Mouse (Mus musculus) hindbrain, postnatal 0 days (tissue): ENCODE measurements around the gene Plekho2. TPM values are rescaled to one million over a fixed set of nuclear protein-coding genes. Genes with fewer than 3 reads are reported as not detected.

Source experiments
- ATAC-seq: fragments of 200-750 bp; cut with Nextera tagmentation; 2 replicates; pipeline ENCODE4 v1.8.0; 2017; ENCODE audit warnings: mild to moderate bottlenecking, moderate TSS enrichment, moderate library complexity
- DNase-seq: peaks from one replicate; pipeline ENCODE4 v3.0.0-alpha.2; 2015; ENCODE audit warnings: low spot score
- H3K27ac ChIP-seq: fragments of 300-500 bp; sonication (generic); 2 replicates; pipeline ENCODE4 v1.5.1; 2014; ENCODE audit warnings: mild to moderate bottlenecking
- H3K27me3 ChIP-seq: fragments of 300-500 bp; sonication (generic); 2 replicates; pipeline ENCODE4 v1.6.1; 2014; ENCODE audit warnings: low read length, mixed read lengths; ENCODE audit not compliant: insufficient read depth
- H3K36me3 ChIP-seq: fragments of 300-500 bp; sonication (generic); 2 replicates; pipeline ENCODE4 v1.6.1; 2014; ENCODE audit warnings: low read length, mixed read lengths; ENCODE audit not compliant: insufficient read depth
- H3K4me1 ChIP-seq: fragments of 300-500 bp; sonication (generic); 2 replicates; pipeline ENCODE4 v1.6.1; 2014; ENCODE audit warnings: antibody characterized with exemption, low read length, mixed read lengths; ENCODE audit not compliant: insufficient read depth
- H3K4me2 ChIP-seq: fragments of 300-500 bp; sonication (generic); 2 replicates; pipeline ENCODE4 v1.6.1; 2014; ENCODE audit warnings: low read depth, mild to moderate bottlenecking, low read length, moderate library complexity, mixed read lengths
- H3K4me3 ChIP-seq: fragments of 300-500 bp; sonication (generic); 2 replicates; pipeline ENCODE4 v1.5.1; 2014; ENCODE audit warnings: low read length
- H3K9ac ChIP-seq: fragments of 300-500 bp; sonication (generic); replicated peaks from 2 replicates; pipeline ENCODE4 v1.6.1; 2014; ENCODE audit warnings: mild to moderate bottlenecking, low read length, moderate library complexity, mixed read lengths
- H3K9me3 ChIP-seq: fragments of 300-500 bp; sonication (generic); 2 replicates; pipeline ENCODE4 v1.6.1; 2016; ENCODE audit warnings: low read length, mixed read lengths
- CTCF ChIP-seq: IDR thresholded peaks from 2 replicates; pipeline ENCODE4 v1.5.1; 2016; ENCODE audit warnings: antibody characterized with exemption, control low read depth, low read depth
- WGBS: fragments of 180-500 bp; shearing (Covaris S2); extraction: QIAGEN DNeasy Blood & Tissue Kit; methylation state at CpG from one replicate; pipeline ENCODE4 v1.1.7; 2014; 5-methylcytosine and 5-hydroxymethylcytosine counted together
- polyA plus RNA-seq: library from polyadenylated mRNA; unstranded; fragments of >200 nt; fragmentation: Nextera tagmentation; extraction: Ambion mirVana; gene quantifications from 2 replicates; pipeline ENCODE4 v1.2.1, GENCODE M21; 2015
- total RNA-seq: library from RNA; depleted of rRNA; stranded (reverse); fragments of >200 nt; gene quantifications from 2 replicates; pipeline ENCODE4 v1.2.3, GENCODE M21; 2014

Plekho2 gene
- total and polyA plus RNA-seq, 2 experiments from 2014 or later, result 7.0 to 17.9 TPM

GRCm38 (mm10) chr9:65577511-65578196 is 2.2 kb downstream of the Plekho2 start:
- H3K4me1 ChIP-seq, result peaks cover 8% of the 10 kb centered on the region; the same call in 1 of the 2 replicates
- H3K9me3 ChIP-seq, result no peaks in the 10 kb centered on the region
- no peak overlapping the region for H3K4me3 ChIP-seq
- H3K9ac ChIP-seq, result no peak overlapping the region
- no peak for ATAC-seq
- no peak for DNase-seq
- no peak; the same call in 1 of the 2 replicates for TF ChIP-seq CTCF
- WGBS, result 87% methylated on average over 4 of the region's 4 CpGs
- no peaks in the 10 kb centered on the region for H3K27me3 ChIP-seq
- no peak overlapping the region; the same call in 1 of the 2 replicates for H3K27ac ChIP-seq
- peak overlapping the region; percentile 59 for H3K4me2 ChIP-seq
- no peaks in the 10 kb centered on the region for H3K36me3 ChIP-seq

GRCm38 (mm10) chr9:65576861-65577510 is 2.9 kb downstream of the Plekho2 start:
- Histone ChIP-seq H3K27me3 (no peaks in the 10 kb centered on the region), H3K4me2 (peak overlapping the region; percentile 26), H3K4me1 (peaks cover 8% of the 10 kb centered on the region; the same call in 1 of the 2 replicates), H3K9me3 (no peaks in the 10 kb centered on the region), H3K9ac (no peak overlapping the region), H3K4me3 (no peak overlapping the region), H3K36me3 (no peaks in the 10 kb centered on the region), H3K27ac (no peak overlapping the region; the same call in 1 of the 2 replicates)
- no peak for TF ChIP-seq CTCF
- ATAC-seq (no peak), DNase-seq (peak; percentile 41)
- 19% methylated on average over 7 of the region's 7 CpGs for WGBS

DNA sequence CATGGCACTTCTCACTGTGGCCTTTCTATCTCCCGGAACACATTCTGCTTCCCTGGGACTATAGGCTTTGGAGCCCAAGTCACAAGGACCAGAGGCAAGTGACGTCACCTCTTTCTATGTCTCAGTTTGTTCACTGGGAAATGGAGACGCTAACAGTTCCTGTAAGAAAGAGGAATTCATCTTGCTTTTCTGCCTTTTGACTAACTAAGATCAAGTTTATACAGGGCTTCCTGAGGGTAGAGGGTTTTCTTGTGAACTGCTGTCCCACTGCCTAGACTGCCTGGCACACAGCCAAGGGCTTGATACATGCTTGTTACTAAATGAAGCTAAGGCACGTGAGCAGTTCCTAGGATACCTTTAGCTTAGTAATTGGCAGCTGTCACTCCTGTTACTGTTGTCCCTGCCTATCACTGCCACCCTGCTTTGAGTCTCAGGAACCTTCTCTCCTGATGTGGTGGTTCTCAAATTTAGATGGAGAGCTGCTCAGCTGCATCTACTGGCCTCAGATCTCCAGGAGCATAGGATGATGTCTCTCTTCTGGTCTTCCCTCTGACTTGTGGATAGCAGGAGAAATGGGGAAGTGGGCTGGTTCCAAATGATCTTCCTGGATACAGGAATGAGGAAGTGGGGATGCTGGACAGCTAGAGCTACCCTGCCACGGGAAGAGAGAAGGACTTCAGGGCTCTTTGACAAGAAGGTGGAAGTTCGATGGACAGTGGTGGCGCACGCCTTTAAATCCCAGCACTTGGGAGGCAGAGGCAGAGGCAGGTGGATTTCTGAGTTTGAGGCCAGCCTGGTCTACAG is 4.2 kb downstream of the Plekho2 start:
- no peaks in the 10 kb centered on the region for H3K36me3 ChIP-seq
- H3K9ac ChIP-seq, result no peak overlapping the region
- H3K4me2 ChIP-seq, result no peak overlapping the region
- H3K27me3 ChIP-seq, result no peaks in the 10 kb centered on the region
- no peak for ATAC-seq
- H3K9me3 ChIP-seq, result no peaks in the 10 kb centered on the region
- no peak overlapping the region for H3K27ac ChIP-seq
- peaks cover 8% of the 10 kb centered on the region; the same call in 1 of the 2 replicates for H3K4me1 ChIP-seq
- peak; percentile 37 for DNase-seq
- H3K4me3 ChIP-seq, result no peak overlapping the region
- no peak for TF ChIP-seq CTCF
- WGBS, result 63% methylated on average over 8 of the region's 8 CpGs

- no peak overlapping the region for H3K9ac ChIP-seq
- no peak overlapping the region for H3K4me2 ChIP-seq
- peaks cover 8% of the 10 kb centered on the region; the same call in 1 of the 2 replicates for H3K4me1 ChIP-seq
- H3K9me3 ChIP-seq, result no peaks in the 10 kb centered on the region
- no peak overlapping the region for H3K4me3 ChIP-seq
- no peaks in the 10 kb centered on the region for H3K27me3 ChIP-seq
- ATAC-seq, result no peak
- 82% methylated on average over 11 of the region's 11 CpGs for WGBS
- TF ChIP-seq CTCF, result no peak
- no peaks in the 10 kb centered on the region for H3K36me3 ChIP-seq
- no peak overlapping the region for H3K27ac ChIP-seq
- DNase-seq, result no peak
Measured at GRCm38 (mm10) chr9:65574513-65575392, 5.1 kb downstream of the Plekho2 start.

DNA sequence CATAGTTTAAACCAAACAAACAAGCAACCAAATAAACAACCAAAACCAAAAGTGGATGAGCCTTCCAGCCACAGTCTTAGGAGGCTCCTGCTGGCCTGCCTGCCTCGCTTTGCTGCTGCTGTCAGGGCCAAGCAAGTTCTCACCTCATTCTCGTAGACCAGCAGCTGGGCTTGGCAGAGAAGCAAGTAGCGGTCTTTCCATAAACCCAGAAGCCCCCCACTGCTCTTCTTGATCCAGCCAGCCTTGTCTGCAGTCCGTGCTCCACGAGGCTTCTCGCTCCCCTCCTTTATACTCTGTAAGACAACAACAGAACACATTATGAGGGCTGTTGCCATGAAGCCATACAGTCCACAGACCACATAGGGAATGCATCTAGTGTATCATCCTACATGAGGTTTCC is 7.0 kb downstream of the Plekho2 start:
- Histone ChIP-seq H3K4me3 (no peak overlapping the region), H3K4me2 (no peak overlapping the region), H3K36me3 (no peaks in the 10 kb centered on the region), H3K9me3 (no peaks in the 10 kb centered on the region), H3K27ac (no peak overlapping the region), H3K9ac (no peak overlapping the region), H3K27me3 (no peaks in the 10 kb centered on the region), H3K4me1 (no peaks in the 10 kb centered on the region)
- no peak for TF ChIP-seq CTCF
- WGBS, result 33% methylated on average over 6 of the region's 6 CpGs
- ATAC-seq (no peak), DNase-seq (peak; percentile 15)

GRCm38 (mm10) chr9:65569491-65569971 is 10.3 kb downstream of the Plekho2 start:
- H3K4me2 ChIP-seq, result no peak overlapping the region
- TF ChIP-seq CTCF, result no peak
- H3K9ac ChIP-seq, result no peak overlapping the region
- no peak overlapping the region for H3K27ac ChIP-seq
- H3K36me3 ChIP-seq, result no peaks in the 10 kb centered on the region
- H3K9me3 ChIP-seq, result no peaks in the 10 kb centered on the region
- H3K4me3 ChIP-seq, result no peak overlapping the region
- ATAC-seq, result no peak
- H3K4me1 ChIP-seq, result no peaks in the 10 kb centered on the region
- no peak for DNase-seq
- WGBS, result 79% methylated on average over 6 of the region's 6 CpGs
- H3K27me3 ChIP-seq, result no peaks in the 10 kb centered on the region
